Mouse (Mus musculus): ENCODE measurements around the gene Cep350. TPM values are rescaled to one million over a fixed set of nuclear protein-coding genes. Genes with fewer than 3 reads are reported as not detected.
"Not testable (repeated sequence)": the region's sequence is repeated elsewhere in the genome, so short reads cannot be mapped to it uniquely, and the experiment has no call there.

The Cep350 gene
- polyA plus RNA-seq, 1 experiment from 2014 or later: 12.6 TPM

- not testable (repeated sequence) for H3K27ac ChIP-seq; H3K4me1 ChIP-seq; ATAC-seq (ENCODE audit: insufficient number of reproducible peaks, low FRiP score, low TSS enrichment, low read depth); H3K9ac ChIP-seq; H3K27me3 ChIP-seq; H3K4me3 ChIP-seq; H3K4me2 ChIP-seq; H3K9me3 ChIP-seq
- 91% methylated on average over 3 of the region's 3 CpGs for WGBS
- peaks cover 62% of the 10 kb centered on the region for H3K36me3 ChIP-seq
These were observed 90.3 kb downstream of the Cep350 start for GRCm38 (mm10) chr1:155882646-155883231.

- peaks cover 70% of the 10 kb centered on the region for H3K36me3 ChIP-seq
- H3K4me3 ChIP-seq: no peak overlapping the region
- H3K4me2 ChIP-seq: no peak overlapping the region
- no peaks in the 10 kb centered on the region for H3K27me3 ChIP-seq
- no peak for ATAC-seq (ENCODE audit: insufficient number of reproducible peaks, low FRiP score, low TSS enrichment, low read depth)
- no peaks in the 10 kb centered on the region for H3K9me3 ChIP-seq
- H3K27ac ChIP-seq: no peak overlapping the region
- H3K4me1 ChIP-seq: no peaks in the 10 kb centered on the region
- 78% methylated on average over 3 of the region's 3 CpGs for WGBS
- no peak overlapping the region for H3K9ac ChIP-seq
These were observed 93.5 kb downstream of the Cep350 start for GRCm38 (mm10) chr1:155879596-155879995.

- no peak for ATAC-seq (ENCODE audit: insufficient number of reproducible peaks, low FRiP score, low TSS enrichment, low read depth)
- WGBS: 61% methylated on average over 4 of the region's 4 CpGs
These were observed 110.1 kb downstream of the Cep350 start for GRCm38 (mm10) chr1:155862967-155863366.

GRCm38 (mm10) chr1:155854926-155855702 lies 117.9 kb downstream of the Cep350 start:
- H3K9me3 ChIP-seq: no peaks in the 10 kb centered on the region
- ATAC-seq (ENCODE audit: insufficient number of reproducible peaks, low FRiP score, low TSS enrichment, low read depth): no peak
- peaks cover 54% of the 10 kb centered on the region for H3K36me3 ChIP-seq
- no peak overlapping the region for H3K4me2 ChIP-seq
- H3K27me3 ChIP-seq: no peaks in the 10 kb centered on the region
- WGBS: 73% methylated on average over 7 of the region's 7 CpGs
- no peak overlapping the region for H3K4me3 ChIP-seq
- no peak overlapping the region for H3K9ac ChIP-seq
- H3K27ac ChIP-seq: no peak overlapping the region
- no peaks in the 10 kb centered on the region for H3K4me1 ChIP-seq

More at GRCm38 (mm10) chr1:155862967-155863366, 110.1 kb downstream of the Cep350 start:
- no peaks in the 10 kb centered on the region for H3K4me1 ChIP-seq
- peaks cover 74% of the 10 kb centered on the region for H3K36me3 ChIP-seq
- no peak overlapping the region for H3K27ac ChIP-seq
- H3K9me3 ChIP-seq: no peaks in the 10 kb centered on the region
- H3K4me2 ChIP-seq: no peak overlapping the region
- no peak overlapping the region for H3K4me3 ChIP-seq
- no peak overlapping the region for H3K9ac ChIP-seq
- no peaks in the 10 kb centered on the region for H3K27me3 ChIP-seq

- H3K9ac ChIP-seq: no peak overlapping the region
- no peaks in the 10 kb centered on the region for H3K4me1 ChIP-seq
- WGBS: 96% methylated on average over 5 of the region's 5 CpGs
- no peak overlapping the region for H3K4me2 ChIP-seq
- no peak overlapping the region for H3K27ac ChIP-seq
- H3K9me3 ChIP-seq: no peaks in the 10 kb centered on the region
- H3K27me3 ChIP-seq: no peaks in the 10 kb centered on the region
- ATAC-seq (ENCODE audit: insufficient number of reproducible peaks, low FRiP score, low TSS enrichment, low read depth): no peak
- no peak overlapping the region for H3K4me3 ChIP-seq
- peaks cover 53% of the 10 kb centered on the region for H3K36me3 ChIP-seq
These were observed 120.0 kb downstream of the Cep350 start for GRCm38 (mm10) chr1:155853009-155853408.

- Histone ChIP-seq H3K4me1 (no peaks in the 10 kb centered on the region), H3K4me2 (no peak overlapping the region), H3K27ac (no peak overlapping the region), H3K4me3 (no peak overlapping the region), H3K9me3 (no peaks in the 10 kb centered on the region), H3K27me3 (no peaks in the 10 kb centered on the region), H3K36me3 (peaks cover 41% of the 10 kb centered on the region), H3K9ac (no peak overlapping the region)
- WGBS: 56% methylated on average over 5 of the region's 5 CpGs
- no peak for ATAC-seq (ENCODE audit: insufficient number of reproducible peaks, low FRiP score, low TSS enrichment, low read depth)
These were observed 128.8 kb downstream of the Cep350 start for GRCm38 (mm10) chr1:155844235-155844634.

- H3K27me3 ChIP-seq: no peaks in the 10 kb centered on the region
- no peaks in the 10 kb centered on the region for H3K4me1 ChIP-seq
- no peak overlapping the region for H3K4me3 ChIP-seq
- H3K4me2 ChIP-seq: no peak overlapping the region
- WGBS: 92% methylated on average over 4 of the region's 4 CpGs
- no peak for ATAC-seq (ENCODE audit: insufficient number of reproducible peaks, low FRiP score, low TSS enrichment, low read depth)
- no peak overlapping the region for H3K9ac ChIP-seq
- H3K9me3 ChIP-seq: no peaks in the 10 kb centered on the region
- H3K27ac ChIP-seq: no peak overlapping the region
- peaks cover 36% of the 10 kb centered on the region for H3K36me3 ChIP-seq
These were observed 129.5 kb downstream of the Cep350 start for GRCm38 (mm10) chr1:155843538-155843937.

- H3K4me1 ChIP-seq: no peaks in the 10 kb centered on the region
- H3K27ac ChIP-seq: no peak overlapping the region
- H3K9me3 ChIP-seq: no peaks in the 10 kb centered on the region
- H3K27me3 ChIP-seq: no peaks in the 10 kb centered on the region
- no peak for ATAC-seq (ENCODE audit: insufficient number of reproducible peaks, low FRiP score, low TSS enrichment, low read depth)
- WGBS: 70% methylated on average over 2 of the region's 2 CpGs
- H3K36me3 ChIP-seq: no peaks in the 10 kb centered on the region
- H3K4me2 ChIP-seq: no peak overlapping the region
- no peak overlapping the region for H3K9ac ChIP-seq
- no peak overlapping the region for H3K4me3 ChIP-seq
These were observed 137.4 kb downstream of the Cep350 start for GRCm38 (mm10) chr1:155835667-155836066.

GRCm38 (mm10) chr1:155833610-155834009 lies 139.4 kb downstream of the Cep350 start:
- WGBS: 86% methylated on average over 9 of the region's 9 CpGs
- no peak overlapping the region for H3K27ac ChIP-seq
- H3K4me3 ChIP-seq: no peak overlapping the region
- no peaks in the 10 kb centered on the region for H3K27me3 ChIP-seq
- no peaks in the 10 kb centered on the region for H3K9me3 ChIP-seq
- no peak overlapping the region for H3K4me2 ChIP-seq
- H3K36me3 ChIP-seq: no peaks in the 10 kb centered on the region
- no peaks in the 10 kb centered on the region for H3K4me1 ChIP-seq
- ATAC-seq (ENCODE audit: insufficient number of reproducible peaks, low FRiP score, low TSS enrichment, low read depth): no peak
- H3K9ac ChIP-seq: no peak overlapping the region

- no peak overlapping the region for H3K27ac ChIP-seq
- H3K4me1 ChIP-seq: no peaks in the 10 kb centered on the region
- H3K9ac ChIP-seq: no peak overlapping the region
- WGBS: 91% methylated on average over 3 of the region's 3 CpGs
- no peak overlapping the region for H3K4me3 ChIP-seq
- H3K9me3 ChIP-seq: no peaks in the 10 kb centered on the region
- H3K36me3 ChIP-seq: no peaks in the 10 kb centered on the region
- ATAC-seq (ENCODE audit: insufficient number of reproducible peaks, low FRiP score, low TSS enrichment, low read depth): no peak
- no peak overlapping the region for H3K4me2 ChIP-seq
- no peaks in the 10 kb centered on the region for H3K27me3 ChIP-seq
These were observed 141.1 kb downstream of the Cep350 start for GRCm38 (mm10) chr1:155831958-155832357.

GRCm38 (mm10) chr1:155830861-155831260 lies 142.2 kb downstream of the Cep350 start:
- Histone ChIP-seq H3K9me3 (no peaks in the 10 kb centered on the region), H3K4me2 (no peak overlapping the region), H3K9ac (no peak overlapping the region), H3K27ac (no peak overlapping the region), H3K4me1 (no peaks in the 10 kb centered on the region), H3K27me3 (no peaks in the 10 kb centered on the region), H3K36me3 (no peaks in the 10 kb centered on the region), H3K4me3 (no peak overlapping the region)
- no peak for ATAC-seq (ENCODE audit: insufficient number of reproducible peaks, low FRiP score, low TSS enrichment, low read depth)
- 82% methylated on average over 6 of the region's 6 CpGs for WGBS

- Histone ChIP-seq H3K4me3 (no peak overlapping the region), H3K27me3 (no peaks in the 10 kb centered on the region), H3K4me1 (no peaks in the 10 kb centered on the region), H3K36me3 (no peaks in the 10 kb centered on the region), H3K4me2 (no peak overlapping the region), H3K9me3 (no peaks in the 10 kb centered on the region), H3K9ac (no peak overlapping the region), H3K27ac (no peak overlapping the region)
- no peak for ATAC-seq (ENCODE audit: insufficient number of reproducible peaks, low FRiP score, low TSS enrichment, low read depth)
- 60% methylated on average over 8 of the region's 8 CpGs for WGBS
These were observed 145.3 kb downstream of the Cep350 start for GRCm38 (mm10) chr1:155827703-155828295.

Measured in limb, embryonic 15.5 days (tissue).